Mouse (Mus musculus) cortical plate, adult 2 months (tissue): ENCODE measurements around the gene Creg2.

Experiments used
- CTCF ChIP-seq: fragments of 200-500 bp; IDR thresholded peaks from 2 replicates; pipeline ENCODE4 v1.5.1; 2011; ENCODE audit warnings: mild to moderate bottlenecking, control low read depth, low read length; ENCODE audit not compliant: insufficient read depth; ENCODE audit errors: extremely low read depth
- POLR2A ChIP-seq: fragments of 200-500 bp; IDR thresholded peaks from 2 replicates; pipeline ENCODE4 v1.6.1; 2011; ENCODE audit warnings: mild to moderate bottlenecking, low read length, control low read depth; ENCODE audit not compliant: insufficient read depth; ENCODE audit errors: extremely low read depth

- TF ChIP-seq CTCF (no peak), POLR2A (no peak)
Measured at GRCm38 (mm10) chr1:39573890-39574289, 77.4 kb downstream of the Creg2 start.
